In the genomic region with DNA sequence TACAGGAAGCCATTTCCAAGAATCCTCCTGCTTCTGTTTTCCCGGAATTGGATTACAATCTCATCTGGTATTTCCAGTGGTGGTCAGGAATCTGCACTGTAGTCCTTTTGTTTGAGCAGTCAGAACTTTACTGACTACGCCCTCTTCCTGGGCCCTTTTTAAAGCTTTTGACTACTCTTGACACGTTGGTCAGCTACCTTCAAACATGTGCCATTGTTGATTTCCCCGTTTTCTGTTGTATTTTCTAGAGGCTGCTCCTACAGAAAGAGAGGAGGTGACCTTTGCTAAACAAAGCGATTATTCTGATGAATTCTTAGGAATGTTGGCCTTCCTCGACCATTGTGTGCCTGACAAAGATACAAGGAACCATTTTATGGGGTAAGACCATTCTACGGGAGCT, we compare ENCODE assay signal across 33 mouse cellular contexts.
"Had no signal": no experiment of that assay in that cellular context is flagged by ENCODE, and none has a peak within 500 bp of the region (broad histone marks: within the 10 kb centered on the region; RNA-seq: fewer than 3 reads in every experiment).

No protein-coding gene starts in this region.

- H3K36me3 ChIP-seq: heart, embryonic 12.5 days; heart, embryonic 13.5 days; heart, embryonic 15.5 days; hindbrain, embryonic 10.5 days; hindbrain, embryonic 12.5 days; hindbrain, embryonic 15.5 days; intestine, embryonic 15.5 days; kidney, embryonic 15.5 days had no signal

- H3K9ac ChIP-seq: heart, embryonic 12.5 days; heart, embryonic 13.5 days; heart, embryonic 15.5 days; hindbrain, embryonic 12.5 days; hindbrain, embryonic 14.5 days; hindbrain, embryonic 15.5 days; intestine, embryonic 15.5 days; kidney, embryonic 15.5 days had no signal

- H3K27ac ChIP-seq: heart, embryonic 13.5 days; heart, embryonic 15.5 days; hindbrain, embryonic 10.5 days; hindbrain, embryonic 12.5 days; hindbrain, embryonic 14.5 days; hindbrain, embryonic 15.5 days; hindbrain, postnatal 0 days; intestine, embryonic 15.5 days; kidney, embryonic 15.5 days; kidney, postnatal 0 days; layer of hippocampus, adult 2 months; left cerebral cortex, adult 2 months had no signal

- H3K27me3 ChIP-seq: heart, embryonic 12.5 days; heart, embryonic 13.5 days; heart, embryonic 15.5 days; hindbrain, embryonic 12.5 days; hindbrain, embryonic 15.5 days; intestine, embryonic 15.5 days; kidney, embryonic 15.5 days had no signal

- H3K9me3 ChIP-seq: heart, embryonic 12.5 days; heart, embryonic 13.5 days; heart, embryonic 15.5 days; hindbrain, embryonic 10.5 days; hindbrain, embryonic 12.5 days; hindbrain, embryonic 15.5 days; intestine, embryonic 15.5 days; kidney, embryonic 15.5 days had no signal

- ATAC-seq: hindbrain, embryonic 16.5 days; hindbrain, postnatal 0 days; inflammation-experienced regulatory T-cells, adult 6 months; intestine, embryonic 15.5 days; intestine, embryonic 16.5 days; intestine, postnatal 0 days had no signal

- DNase-seq: heart, postnatal 10 days; heart, postnatal 14 days; heart, postnatal 36 days; heart, postnatal 4 days; kidney, adult 11 months; kidney, adult 18-20 months; kidney, adult 2 months; kidney, adult 8-10 months; kidney, adult 9 months; kidney, postnatal 10 days; kidney, postnatal 14 days; kidney, postnatal 25 days; kidney, postnatal 36 days; kidney, postnatal 4 days; layer of hippocampus, adult 9-11 months; layer of hippocampus, postnatal 36 days had no signal

- H3K4me2 ChIP-seq: heart, embryonic 12.5 days; heart, embryonic 13.5 days; heart, embryonic 15.5 days; hindbrain, embryonic 12.5 days; hindbrain, embryonic 14.5 days; hindbrain, embryonic 15.5 days; intestine, embryonic 15.5 days; kidney, embryonic 15.5 days had no signal

- H3K4me1 ChIP-seq: heart, embryonic 12.5 days; heart, embryonic 13.5 days; heart, embryonic 15.5 days; hindbrain, embryonic 10.5 days; hindbrain, embryonic 12.5 days; hindbrain, embryonic 15.5 days; intestine, embryonic 15.5 days; kidney, embryonic 15.5 days had no signal

- H3K4me3 ChIP-seq: heart, embryonic 12.5 days; heart, embryonic 13.5 days; heart, embryonic 15.5 days; hindbrain, embryonic 10.5 days; hindbrain, embryonic 12.5 days; hindbrain, embryonic 15.5 days; intestine, embryonic 15.5 days; kidney, embryonic 15.5 days; layer of hippocampus, adult 2 months; left cerebral cortex, adult 2 months had no signal
